Mouse (Mus musculus) ES-E14 (cell line): Measurements from ENCODE around the gene Gm29797. TPM values are rescaled to one million over a fixed set of nuclear protein-coding genes. Genes with fewer than 3 reads are reported as not detected.

Experiments used
- DNase-seq: peaks from one replicate; pipeline ENCODE4 v3.0.0-alpha.2; 2013; ENCODE audit warnings: low read depth, low spot score
- H3K27ac ChIP-seq: 2 replicates; pipeline ENCODE4 v1.5.1; 2012; ENCODE audit warnings: low read depth, mild to moderate bottlenecking, low read length, moderate library complexity, mixed read lengths; ENCODE audit not compliant: poor library complexity, insufficient read depth, severe bottlenecking
- H3K36me3 ChIP-seq: 2 replicates; pipeline ENCODE4 v1.6.1; 2012; ENCODE audit warnings: mild to moderate bottlenecking, low read length, moderate library complexity, mixed read lengths; ENCODE audit not compliant: control insufficient read depth, poor library complexity, insufficient read depth, severe bottlenecking
- H3K4me1 ChIP-seq, 2 experiments: fragments of 150-350 bp in 1 of 2; sonication (generic) in 1 of 2; 2 replicates each; pipeline ENCODE4 v1.6.1; 2012; ENCODE audit warnings: low read length in 2 of 2, mild to moderate bottlenecking in 1 of 2, mixed read lengths in 1 of 2; ENCODE audit not compliant: control insufficient read depth in 2 of 2, insufficient read depth in 2 of 2, poor library complexity in 1 of 2
- H3K4me3 ChIP-seq, 2 experiments: fragments of 150-350 bp in 1 of 2; sonication (generic) in 1 of 2; 2 replicates each; pipeline ENCODE4 v1.5.1; 2012; ENCODE audit warnings: low read length in 2 of 2, low read depth in 1 of 2, mild to moderate bottlenecking in 1 of 2, mixed read lengths in 1 of 2; ENCODE audit not compliant: insufficient read depth in 1 of 2, poor library complexity in 1 of 2, severe bottlenecking in 1 of 2
- H3K9ac ChIP-seq: 2 replicates; pipeline ENCODE4 v1.6.1; 2012; ENCODE audit warnings: low read depth, mild to moderate bottlenecking, low read length, mixed read lengths; ENCODE audit not compliant: poor library complexity, insufficient read depth, severe bottlenecking
- H3K9me3 ChIP-seq: fragments of 150-350 bp; sonication (generic); 2 replicates; pipeline ENCODE4 v1.6.1; 2012; ENCODE audit warnings: low read depth, mild to moderate bottlenecking, low read length; ENCODE audit not compliant: control insufficient read depth, insufficient read depth
- CHD2 ChIP-seq: IDR thresholded peaks from 2 replicates; pipeline ENCODE4 v1.6.1; 2014; ENCODE audit warnings: mild to moderate bottlenecking, low read depth, low read length, inconsistent platforms
- HCFC1 ChIP-seq: IDR thresholded peaks from 2 replicates; pipeline ENCODE4 v1.6.1; 2012; ENCODE audit warnings: low read length, inconsistent platforms, borderline replicate concordance; ENCODE audit not compliant: insufficient read depth
- MAFK ChIP-seq: IDR thresholded peaks from 2 replicates; pipeline ENCODE4 v1.6.1; 2014; ENCODE audit warnings: mild to moderate bottlenecking, low read depth, low read length, inconsistent platforms; ENCODE audit not compliant: insufficient read depth
- ZC3H11A ChIP-seq: IDR thresholded peaks from 2 replicates; pipeline ENCODE4 v1.6.1; 2012; ENCODE audit warnings: low read depth, mild to moderate bottlenecking, inconsistent platforms, low read length, borderline replicate concordance
- ZNF384 ChIP-seq: IDR thresholded peaks from 2 replicates; pipeline ENCODE4 v1.6.1; 2012; ENCODE audit warnings: low read depth, low read length, inconsistent platforms
- in situ Hi-C, 2 experiments: fragments of 600-800 bp; cut with MboI; formaldehyde crosslinking; loops; one replicate each; pipeline ENCODE4 v1.15.1; 2025; ENCODE audit warnings: low sequenced_read_pairs in 2 of 2, inconsistent platforms in 1 of 2; ENCODE audit not compliant: unreplicated experiment in 2 of 2
- total RNA-seq: library from RNA; depleted of rRNA; stranded (reverse); fragments of 300-350 nt; gene quantifications from 2 replicates; pipeline ENCODE4 v1.2.3, GENCODE M21; 2012

The Gm29797 gene
- total RNA-seq, 1 experiment: 1.8 TPM

GRCm38 (mm10) chr2:181691571-181691970, 34.7 kb downstream of the Gm29797 start:
- TF ChIP-seq CHD2 (no peak), MAFK (no peak), ZNF384 (no peak), ZC3H11A (no peak), HCFC1 (no peak)
- H3K4me1 ChIP-seq: peaks cover 0 to 7% of the 10 kb centered on the region in 2 experiments; a peak in 1 of 4 replicates
- H3K27ac ChIP-seq: no peak overlapping the region
- H3K36me3 ChIP-seq: peaks cover 13% of the 10 kb centered on the region; the same call in 1 of the 2 replicates
- no peak for DNase-seq
- no peaks in the 10 kb centered on the region for H3K9me3 ChIP-seq
- H3K4me3 ChIP-seq: no peak overlapping the region
- in situ Hi-C loops: no loop called here
- no peak overlapping the region for H3K9ac ChIP-seq

GRCm38 (mm10) chr2:181692304-181692703, 35.5 kb downstream of the Gm29797 start:
- H3K36me3 ChIP-seq: peaks cover 12% of the 10 kb centered on the region; the same call in 1 of the 2 replicates
- no peaks in the 10 kb centered on the region for H3K9me3 ChIP-seq
- H3K9ac ChIP-seq: no peak overlapping the region
- no peak for DNase-seq
- H3K4me1 ChIP-seq: peaks cover 0 to 7% of the 10 kb centered on the region in 2 experiments; a peak in 1 of 4 replicates
- no peak overlapping the region for H3K27ac ChIP-seq
- in situ Hi-C loops: no loop called here
- TF ChIP-seq MAFK (no peak), ZC3H11A (no peak), ZNF384 (no peak), CHD2 (no peak), HCFC1 (no peak)
- no peak overlapping the region for H3K4me3 ChIP-seq

- TF ChIP-seq CHD2 (no peak), HCFC1 (no peak), ZNF384 (no peak), ZC3H11A (no peak), MAFK (no peak)
- Histone ChIP-seq H3K4me1 (peaks cover 0 to 7% of the 10 kb centered on the region in 2 experiments; a peak in 1 of 4 replicates), H3K9ac (peak within 1 kb of the TSS; percentile 88), H3K4me3 (peak within 1 kb of the TSS; percentile 78 to 83), H3K27ac (no peak within 1 kb of the TSS), H3K36me3 (peaks cover 12% of the 10 kb centered on the region; the same call in 1 of the 2 replicates), H3K9me3 (no peaks in the 10 kb centered on the region)
- in situ Hi-C loops: no loop called here
- DNase-seq: no peak
Measured at GRCm38 (mm10) chr2:181693339-181694280, 36.8 kb downstream of the Gm29797 start, which contains the start of gene Rgs19. Gene Rgs19, minus strand, starts transcription at chr2:181693977.

GRCm38 (mm10) chr2:181694581-181694980, 37.7 kb downstream of the Gm29797 start:
- Histone ChIP-seq H3K4me3 (peak overlapping the region in 1 of 2 experiments; percentile 83; a peak in 1 of 4 replicates), H3K27ac (no peak overlapping the region), H3K9me3 (no peaks in the 10 kb centered on the region), H3K4me1 (peaks cover 0 to 7% of the 10 kb centered on the region in 2 experiments; a peak in 1 of 4 replicates), H3K36me3 (peaks cover 3% of the 10 kb centered on the region; the same call in 1 of the 2 replicates), H3K9ac (no peak overlapping the region)
- DNase-seq: no peak
- TF ChIP-seq ZNF384 (no peak), CHD2 (no peak), HCFC1 (no peak), ZC3H11A (no peak), MAFK (no peak)
- in situ Hi-C loops: no loop called here
